Mouse (Mus musculus): ENCODE measurements around the gene Zfp503. TPM values are rescaled to one million over a fixed set of nuclear protein-coding genes. Genes with fewer than 3 reads are reported as not detected.

The Zfp503 gene
- total and polyA plus RNA-seq, 3 experiments: not detected

GRCm38 (mm10) chr14:21992321-21992885, 3.0 kb upstream of the Zfp503 start:
- no peak overlapping the region for H3K27ac ChIP-seq (ENCODE audit: insufficient read depth, low read depth)

GRCm38 (mm10) chr14:21991856-21992255, 2.5 kb upstream of the Zfp503 start:
- TF ChIP-seq MEF2A (IDR thresholded peaks at IDR 0.05; ENCODE audit: borderline replicate concordance, low read depth, low read length) (no peak), MAZ (IDR thresholded peaks at IDR 0.05; ENCODE audit: low read depth, low read length) (no peak), JUND (conservative IDR thresholded peaks at IDR 0.05; ENCODE audit: low read depth, low read length) (no peak), IRF4 (IDR thresholded peaks at IDR 0.05; ENCODE audit: low read depth, low read length) (no peak), GABPA (IDR thresholded peaks at IDR 0.05; ENCODE audit: insufficient replicate concordance, low read depth, low read length) (no peak), MYC (IDR thresholded peaks at IDR 0.05; ENCODE audit: low read depth, low read length) (no peak), KAT2A (IDR thresholded peaks at IDR 0.05; ENCODE audit: insufficient replicate concordance, low read length) (no peak), UBTF (IDR thresholded peaks at IDR 0.05; ENCODE audit: low read depth, low read length) (no peak), TCF12 (IDR thresholded peaks at IDR 0.05; ENCODE audit: low read depth, low read length) (no peak), SMC3 (IDR thresholded peaks at IDR 0.05; ENCODE audit: low read depth, low read length) (no peak), ZNF384 (IDR thresholded peaks at IDR 0.05; ENCODE audit: low read depth, low read length) (no peak), MAX (IDR thresholded peaks at IDR 0.05; ENCODE audit: low read length) (no peak), HCFC1 (IDR thresholded peaks at IDR 0.05; ENCODE audit: low read depth, low read length) (no peak)
- H3K4me3 ChIP-seq (replicated peaks in 1 of 3; ENCODE audit: low read depth in 2 of 3, low read length in 2 of 3, poor library complexity in 1 of 3): no peak overlapping the region
- H3K4me2 ChIP-seq (ENCODE audit: insufficient read depth, low read depth, poor library complexity, severe bottlenecking): no peak overlapping the region
- H3K4me1 ChIP-seq (ENCODE audit: control insufficient read depth in 1 of 2, insufficient read depth in 2 of 2): peaks cover 0 to 22% of the 10 kb centered on the region in 2 experiments; a peak in 2 of 4 replicates
- peaks cover 30% of the 10 kb centered on the region for H3K9me3 ChIP-seq (replicated peaks; ENCODE audit: low read length)
- in situ Hi-C loops (cut with MboI; ENCODE audit: low pct_ligation_motif_present, low pct_unique_long_range_greater_than_20kb, low sequenced_read_pairs) (no loop called here), dilution Hi-C loops (cut with MboI; ENCODE audit: extremely low pct_ligation_motif_present, extremely low pct_unique_long_range_greater_than_20kb, low sequenced_read_pairs) (no loop called here)
- no peaks in the 10 kb centered on the region for H3K79me2 ChIP-seq (replicated peaks; ENCODE audit: control insufficient read depth, extremely low read depth, insufficient read depth, poor library complexity, severe bottlenecking)
- no peaks in the 10 kb centered on the region for H3K36me3 ChIP-seq (replicated peaks in 1 of 2; ENCODE audit: control insufficient read depth in 1 of 2, insufficient read depth in 1 of 2, low read length in 1 of 2)
- H3K27ac ChIP-seq (ENCODE audit: insufficient read depth, low read depth): no peak overlapping the region
- no peak overlapping the region for H3K9ac ChIP-seq (ENCODE audit: insufficient read depth, low read depth)
- peaks cover under 1% of the 10 kb centered on the region for H3K27me3 ChIP-seq (replicated peaks)
- no peak for DNase-seq (ENCODE audit: extremely low read depth)

More at GRCm38 (mm10) chr14:21992321-21992885, 3.0 kb upstream of the Zfp503 start:
- H3K9me3 ChIP-seq (replicated peaks; ENCODE audit: low read length): peaks cover 26% of the 10 kb centered on the region
- H3K79me2 ChIP-seq (replicated peaks; ENCODE audit: control insufficient read depth, extremely low read depth, insufficient read depth, poor library complexity, severe bottlenecking): no peaks in the 10 kb centered on the region
- H3K9ac ChIP-seq (ENCODE audit: insufficient read depth, low read depth): no peak overlapping the region
- peaks cover 2% of the 10 kb centered on the region for H3K27me3 ChIP-seq (replicated peaks)
- no peak overlapping the region; the same call in 1 of the 2 replicates for H3K4me2 ChIP-seq (ENCODE audit: insufficient read depth, low read depth, poor library complexity, severe bottlenecking)
- TF ChIP-seq POLR2AphosphoS2 (IDR thresholded peaks at IDR 0.05; ENCODE audit: low read depth, low read length) (no peak), TCF12 (IDR thresholded peaks at IDR 0.05; ENCODE audit: low read depth, low read length) (no peak), JUN (IDR thresholded peaks at IDR 0.05; ENCODE audit: insufficient read depth, low read depth, low read length) (no peak)
- DNase-seq (ENCODE audit: extremely low read depth): no peak
- H3K36me3 ChIP-seq (replicated peaks in 1 of 2; ENCODE audit: control insufficient read depth in 1 of 2, insufficient read depth in 1 of 2, low read length in 1 of 2): no peaks in the 10 kb centered on the region
- dilution Hi-C loops (cut with MboI; ENCODE audit: extremely low pct_ligation_motif_present, extremely low pct_unique_long_range_greater_than_20kb, low sequenced_read_pairs): no loop called here
- no peak overlapping the region for H3K4me3 ChIP-seq (replicated peaks in 1 of 3; ENCODE audit: low read depth in 2 of 3, low read length in 2 of 3, poor library complexity in 1 of 3)
- H3K4me1 ChIP-seq (ENCODE audit: control insufficient read depth in 1 of 2, insufficient read depth in 2 of 2): peaks cover 0 to 22% of the 10 kb centered on the region in 2 experiments; a peak in 2 of 4 replicates
- in situ Hi-C loops (cut with MboI; ENCODE audit: low pct_ligation_motif_present, low pct_unique_long_range_greater_than_20kb, low sequenced_read_pairs): no loop called here
